Mouse (Mus musculus) adrenal gland, postnatal 36 days (tissue): Measurements from ENCODE around the gene Prss33. TPM values are rescaled to one million over a fixed set of nuclear protein-coding genes. Genes with fewer than 3 reads are reported as not detected.
A peak's percentile ranks its signal among the peaks of the same experiment; 100 is the strongest.

Source experiments
- DNase-seq, 2 experiments: peaks; one replicate each; pipeline ENCODE4 v3.0.0; 2021; ENCODE audit warnings: mixed read lengths in 1 of 2
- total RNA-seq, 2 experiments: library from RNA; stranded (reverse); gene quantifications; 2 replicates each; pipeline ENCODE4 v1.2.3; 2021

Gene Prss33
- total RNA-seq, 2 experiments from 2014 or later = not detected

GRCm38 (mm10) chr17:23828271-23829001, 7.4 kb downstream of the Prss33 start:
- DNase-seq = peak; percentile 50 to 66

GRCm38 (mm10) chr17:23825591-23825990, 10.3 kb downstream of the Prss33 start:
- DNase-seq = no peak

GRCm38 (mm10) chr17:23823614-23824013, 12.2 kb downstream of the Prss33 start:
- DNase-seq = no peak

GRCm38 (mm10) chr17:23823018-23823417, 12.8 kb downstream of the Prss33 start:
- no peak for DNase-seq

GRCm38 (mm10) chr17:23822094-23822493, 13.8 kb downstream of the Prss33 start:
- DNase-seq = peak in 1 of 2 experiments; percentile 36

- DNase-seq = no peak
These were observed 15.1 kb downstream of the Prss33 start for GRCm38 (mm10) chr17:23820731-23821130.

GRCm38 (mm10) chr17:23819235-23819634, 16.6 kb downstream of the Prss33 start:
- DNase-seq = no peak

- DNase-seq = no peak
These were observed 17.3 kb downstream of the Prss33 start for GRCm38 (mm10) chr17:23818579-23818978.

GRCm38 (mm10) chr17:23815641-23816040, 20.2 kb downstream of the Prss33 start:
- DNase-seq = no peak

GRCm38 (mm10) chr17:23807918-23808317, 27.9 kb downstream of the Prss33 start:
- no peak for DNase-seq

- peak; percentile 65 to 75 for DNase-seq
These were observed 29.0 kb downstream of the Prss33 start for GRCm38 (mm10) chr17:23806867-23807266.

- no peak for DNase-seq
These were observed 31.3 kb downstream of the Prss33 start for GRCm38 (mm10) chr17:23804426-23805085.

GRCm38 (mm10) chr17:23803366-23804041, 32.4 kb downstream of the Prss33 start:
- DNase-seq = peak; percentile 84 to 93

- peak; percentile 97 to 98 for DNase-seq
These were observed 33.0 kb downstream of the Prss33 start for GRCm38 (mm10) chr17:23802746-23803365.

- DNase-seq = no peak
These were observed 34.2 kb downstream of the Prss33 start for GRCm38 (mm10) chr17:23801627-23802026.

GRCm38 (mm10) chr17:23797316-23797715, 38.5 kb downstream of the Prss33 start:
- no peak for DNase-seq

- no peak for DNase-seq
These were observed 40.5 kb downstream of the Prss33 start for GRCm38 (mm10) chr17:23795323-23795722.

GRCm38 (mm10) chr17:23791079-23791357, 44.8 kb downstream of the Prss33 start:
- no peak for DNase-seq

GRCm38 (mm10) chr17:23790269-23791078, 45.4 kb downstream of the Prss33 start, which contains the start of gene Srrm2:
Gene Srrm2, plus strand, starts transcription at chr17:23790532.
- DNase-seq = peak; percentile 70 to 79

GRCm38 (mm10) chr17:23789749-23790268, 46.0 kb downstream of the Prss33 start:
- no peak for DNase-seq

- DNase-seq = no peak
These were observed 46.9 kb downstream of the Prss33 start for GRCm38 (mm10) chr17:23788973-23789372.

- no peak for DNase-seq
These were observed 49.3 kb downstream of the Prss33 start for GRCm38 (mm10) chr17:23786510-23786931.
